Mouse (Mus musculus) megakaryocyte, embryonic 14.5 days (primary cell): Measurements from ENCODE around the gene Slc37a4. TPM values are rescaled to one million over a fixed set of nuclear protein-coding genes. Genes with fewer than 3 reads are reported as not detected.
A peak's percentile ranks its signal among the peaks of the same experiment; 100 is the strongest.
"Not testable (repeated sequence)": the region's sequence is repeated elsewhere in the genome, so short reads cannot be mapped to it uniquely, and the experiment has no call there.

Experiments
- H3K27me3 ChIP-seq: replicated peaks from 2 replicates; pipeline ENCODE3; 2012; ENCODE audit warnings: inconsistent platforms
- H3K36me3 ChIP-seq: replicated peaks from 2 replicates; pipeline ENCODE3; 2012; ENCODE audit warnings: low read length, inconsistent platforms, mixed read lengths
- H3K4me1 ChIP-seq: 2 replicates; pipeline ENCODE4 v1.6.1; 2012; ENCODE audit warnings: inconsistent platforms
- H3K4me3 ChIP-seq: replicated peaks from 2 replicates; pipeline ENCODE3; 2012; ENCODE audit warnings: moderate library complexity, mild to moderate bottlenecking, inconsistent platforms
- H3K9me3 ChIP-seq: 2 replicates; pipeline ENCODE4 v1.6.1; 2012; ENCODE audit warnings: inconsistent platforms
- FLI1 ChIP-seq: IDR thresholded peaks from 2 replicates; pipeline ENCODE4 v1.6.1; 2012; ENCODE audit warnings: low read length, inconsistent platforms, mixed read lengths
- GATA1 ChIP-seq: IDR thresholded peaks from 3 replicates; pipeline ENCODE4 v1.6.1; 2012; ENCODE audit warnings: mixed read lengths, low read length, inconsistent platforms, borderline replicate concordance
- polyA plus RNA-seq: library from polyadenylated mRNA; stranded (reverse); fragments of >175 nt; gene quantifications from 2 replicates; pipeline ENCODE4 v1.2.3, GENCODE M21; 2012; ENCODE audit warnings: low replicate concordance; ENCODE audit not compliant: insufficient read depth

The Slc37a4 gene
- polyA plus RNA-seq, 1 experiment: 10.2 TPM

DNA sequence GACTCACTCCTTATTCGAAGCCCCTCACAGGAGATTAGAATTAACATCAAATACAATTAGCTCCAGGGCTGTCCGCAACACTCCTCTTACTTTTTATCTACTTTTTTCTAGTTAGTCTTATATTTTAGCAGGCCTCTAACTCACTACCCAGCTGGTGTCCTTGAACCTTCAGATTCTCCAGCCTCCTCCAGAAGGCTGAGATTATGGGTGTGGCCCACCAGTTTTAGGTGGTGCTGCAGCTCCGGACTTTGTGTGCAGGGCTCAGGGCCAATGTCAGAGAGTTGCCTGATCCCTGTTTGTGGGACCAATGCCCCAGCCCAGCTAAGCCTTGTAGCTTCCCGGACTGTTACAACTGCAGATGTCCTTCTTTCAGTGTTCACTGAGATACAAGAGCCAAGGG lies 26.9 kb downstream of the Slc37a4 start:
- Histone ChIP-seq H3K4me1 (peaks cover 10% of the 10 kb centered on the region), H3K27me3 (peaks cover 4% of the 10 kb centered on the region), H3K36me3 (no peaks in the 10 kb centered on the region), H3K9me3 (no peaks in the 10 kb centered on the region), H3K4me3 (no peak overlapping the region)
- TF ChIP-seq GATA1 (no peak), FLI1 (no peak)

- Histone ChIP-seq H3K4me3 (no peak overlapping the region), H3K9me3 (no peaks in the 10 kb centered on the region), H3K4me1 (peaks cover 17% of the 10 kb centered on the region), H3K27me3 (peaks cover 32% of the 10 kb centered on the region), H3K36me3 (no peaks in the 10 kb centered on the region)
- TF ChIP-seq GATA1: no peak
- TF ChIP-seq FLI1: no peak
These were observed 36.0 kb downstream of the Slc37a4 start for GRCm38 (mm10) chr9:44432577-44433185.

- Histone ChIP-seq H3K9me3 (no peaks in the 10 kb centered on the region), H3K4me1 (peaks cover 17% of the 10 kb centered on the region), H3K4me3 (peak overlapping the region; percentile 66), H3K27me3 (peaks cover 42% of the 10 kb centered on the region), H3K36me3 (no peaks in the 10 kb centered on the region)
- TF ChIP-seq GATA1 (no peak), FLI1 (no peak)
These were observed 39.1 kb downstream of the Slc37a4 start for GRCm38 (mm10) chr9:44435747-44436146.

DNA sequence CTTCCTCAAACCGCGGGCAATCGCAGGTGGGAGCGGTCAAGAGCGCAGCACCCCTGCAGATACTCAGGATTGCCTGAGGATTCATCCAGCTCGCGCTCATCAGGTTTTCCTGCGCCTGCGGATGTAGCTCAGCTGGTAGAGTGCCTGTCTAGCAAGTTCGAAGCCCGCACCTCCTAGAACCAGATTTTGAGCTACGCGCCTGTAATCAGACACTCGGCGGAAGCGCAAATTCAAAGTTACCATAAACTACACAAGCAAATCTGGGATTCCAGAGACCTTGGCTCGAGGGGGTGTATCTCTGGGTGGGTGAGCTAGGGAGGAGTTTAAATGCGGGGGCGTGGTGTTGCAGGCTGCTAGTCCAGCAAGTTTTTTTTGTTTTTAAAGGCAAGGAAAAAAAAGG lies 44.3 kb downstream of the Slc37a4 start, which contains the start of gene Foxr1:
Foxr1 (minus strand) TSS at position 176 of the 400 bp plus-strand sequence.
- no peak within 1 kb of the TSS for H3K4me3 ChIP-seq
- no peaks in the 10 kb centered on the region for H3K9me3 ChIP-seq
- TF ChIP-seq GATA1 (no peak), FLI1 (no peak)
- H3K4me1 ChIP-seq: peaks cover 7% of the 10 kb centered on the region
- H3K27me3 ChIP-seq: peaks cover 20% of the 10 kb centered on the region
- no peaks in the 10 kb centered on the region for H3K36me3 ChIP-seq

GRCm38 (mm10) chr9:44444402-44445025 lies 47.9 kb downstream of the Slc37a4 start:
- H3K9me3 ChIP-seq, H3K4me1 ChIP-seq, H3K4me3 ChIP-seq, H3K36me3 ChIP-seq: not testable (repeated sequence)
- H3K27me3 ChIP-seq: peaks cover 12% of the 10 kb centered on the region

GRCm38 (mm10) chr9:44450387-44450786 lies 53.7 kb downstream of the Slc37a4 start:
- Histone ChIP-seq H3K4me1 (peaks cover 12% of the 10 kb centered on the region), H3K36me3 (no peaks in the 10 kb centered on the region), H3K9me3 (no peaks in the 10 kb centered on the region), H3K27me3 (peaks cover 39% of the 10 kb centered on the region), H3K4me3 (no peak overlapping the region)
- TF ChIP-seq FLI1 (no peak), GATA1 (no peak)

Other genes with a start within 250 kb of the Slc37a4 start
- 2.4 and 3.9 TPM in 2 replicates for gene Cbl, start 162.8 kb upstream of the Slc37a4 start, polyA plus RNA-seq
- not detected in 2 replicates for gene Ccdc153, start 156.2 kb upstream of the Slc37a4 start, polyA plus RNA-seq
- 0.35 TPM in 1 of 2 replicates, not detected in the other for gene Pdzd3, start 145.4 kb upstream of the Slc37a4 start, polyA plus RNA-seq
- 5.5 and 12.5 TPM in 2 replicates for gene Nlrx1, start 128.3 kb upstream of the Slc37a4 start, polyA plus RNA-seq
- gene Abcg4, start 108.2 kb upstream of the Slc37a4 start, polyA plus RNA-seq: 0.19 TPM in 1 of 2 replicates, not detected in the other
- gene Hinfp, start 91.2 kb upstream of the Slc37a4 start, polyA plus RNA-seq: 1.3 and 4.9 TPM in 2 replicates
- gene C2cd2l, start 76.6 kb upstream of the Slc37a4 start, polyA plus RNA-seq: 44.6 and 94.5 TPM in 2 replicates
- 7.1 and 9.5 TPM in 2 replicates for gene Dpagt1, start 70.8 kb upstream of the Slc37a4 start, polyA plus RNA-seq
- gene H2afx, start 62.2 kb upstream of the Slc37a4 start, polyA plus RNA-seq: 416 and 1,650 TPM in 2 replicates
- 51.1 and 76.9 TPM in 2 replicates for gene Hmbs, start 52.6 kb upstream of the Slc37a4 start, polyA plus RNA-seq
- gene Vps11, start 35.2 kb upstream of the Slc37a4 start, polyA plus RNA-seq: 5.8 and 8.3 TPM in 2 replicates
- gene Hyou1, start 17.4 kb upstream of the Slc37a4 start, polyA plus RNA-seq: 14.1 and 28.1 TPM in 2 replicates
- gene Rps25, start 10.3 kb downstream of the Slc37a4 start, polyA plus RNA-seq: 33.9 and 149 TPM in 2 replicates
- gene Trappc4, start 10.7 kb downstream of the Slc37a4 start, polyA plus RNA-seq: 10.0 and 29.6 TPM in 2 replicates
- gene Ccdc84, start 21.7 kb downstream of the Slc37a4 start, polyA plus RNA-seq: 11.9 and 19.2 TPM in 2 replicates
- not detected in 2 replicates for gene Foxr1, start 44.3 kb downstream of the Slc37a4 start, polyA plus RNA-seq
- not detected in 2 replicates for gene Upk2, start 58.1 kb downstream of the Slc37a4 start, polyA plus RNA-seq
- 11.6 and 16.1 TPM in 2 replicates for gene Bcl9l, start 86.0 kb downstream of the Slc37a4 start, polyA plus RNA-seq
- gene Cxcr5, start 165.0 kb downstream of the Slc37a4 start, polyA plus RNA-seq: not detected in 2 replicates
- gene Ddx6, start 208.0 kb downstream of the Slc37a4 start, polyA plus RNA-seq: 4.1 and 10.8 TPM in 2 replicates